Mouse (Mus musculus): ENCODE results near the gene Fbxo24. TPM values are rescaled to one million over a fixed set of nuclear protein-coding genes. Genes with fewer than 3 reads are reported as not detected.

Gene Fbxo24
- polyA plus RNA-seq, 1 experiment from 2014 or later: 0.14 TPM

Other genes starting within 250 kb of the Fbxo24 start
- 1.1 and 1.5 TPM in 2 replicates for gene Zan, start 151.9 kb downstream of the Fbxo24 start, polyA plus RNA-seq (2014; fragmentation: Nextera tagmentation; extraction: Ambion mirVana)
- gene Pop7, start 126.5 kb downstream of the Fbxo24 start, polyA plus RNA-seq (2014; fragmentation: Nextera tagmentation; extraction: Ambion mirVana): 51.7 and 56.2 TPM in 2 replicates
- 16.0 and 16.3 TPM in 2 replicates for gene Gigyf1, start 110.5 kb downstream of the Fbxo24 start, polyA plus RNA-seq (2014; fragmentation: Nextera tagmentation; extraction: Ambion mirVana)
- gene Epo, start 95.8 kb downstream of the Fbxo24 start, polyA plus RNA-seq (2014; fragmentation: Nextera tagmentation; extraction: Ambion mirVana): 0.38 TPM in 1 of 2 replicates, not detected in the other
- gene Gnb2, start 95.5 kb downstream of the Fbxo24 start, polyA plus RNA-seq (2014; fragmentation: Nextera tagmentation; extraction: Ambion mirVana): 404 and 443 TPM in 2 replicates
- 6.7 and 7.3 TPM in 2 replicates for gene Actl6b, start 75.5 kb downstream of the Fbxo24 start, polyA plus RNA-seq (2014; fragmentation: Nextera tagmentation; extraction: Ambion mirVana)
- 0.43 and 0.46 TPM in 2 replicates for gene Tfr2, start 59.2 kb downstream of the Fbxo24 start, polyA plus RNA-seq (2014; fragmentation: Nextera tagmentation; extraction: Ambion mirVana)
- 32.3 and 34.2 TPM in 2 replicates for gene Mospd3, start 27.9 kb downstream of the Fbxo24 start, polyA plus RNA-seq (2014; fragmentation: Nextera tagmentation; extraction: Ambion mirVana)
- gene Pcolce, start 15.2 kb downstream of the Fbxo24 start, polyA plus RNA-seq (2014; fragmentation: Nextera tagmentation; extraction: Ambion mirVana): 143 and 145 TPM in 2 replicates
- 37.1 and 39.2 TPM in 2 replicates for gene Lrch4, start 119 bp upstream of the Fbxo24 start, polyA plus RNA-seq (2014; fragmentation: Nextera tagmentation; extraction: Ambion mirVana)
- gene Gm20605, start 173 bp upstream of the Fbxo24 start, polyA plus RNA-seq (2014; fragmentation: Nextera tagmentation; extraction: Ambion mirVana): 8.1 and 10.7 TPM in 2 replicates
- 9.8 and 9.9 TPM in 2 replicates for gene Sap25, start 12.3 kb upstream of the Fbxo24 start, polyA plus RNA-seq (2014; fragmentation: Nextera tagmentation; extraction: Ambion mirVana)
- gene Irs3, start 16.7 kb upstream of the Fbxo24 start, polyA plus RNA-seq (2014; fragmentation: Nextera tagmentation; extraction: Ambion mirVana): 0.17 TPM in 1 of 2 replicates, not detected in the other
- gene Agfg2, start 55.7 kb upstream of the Fbxo24 start, polyA plus RNA-seq (2014; fragmentation: Nextera tagmentation; extraction: Ambion mirVana): 12.9 and 13.2 TPM in 2 replicates
- gene Nyap1, start 112.6 kb upstream of the Fbxo24 start, polyA plus RNA-seq (2014; fragmentation: Nextera tagmentation; extraction: Ambion mirVana): 1.0 and 1.4 TPM in 2 replicates
- 118 and 132 TPM in 2 replicates for gene Tsc22d4, start 116.7 kb upstream of the Fbxo24 start, polyA plus RNA-seq (2014; fragmentation: Nextera tagmentation; extraction: Ambion mirVana)
- 32.7 and 38.1 TPM in 2 replicates for gene Ppp1r35, start 149.8 kb upstream of the Fbxo24 start, polyA plus RNA-seq (2014; fragmentation: Nextera tagmentation; extraction: Ambion mirVana)
- gene Mepce, start 158.7 kb upstream of the Fbxo24 start, polyA plus RNA-seq (2014; fragmentation: Nextera tagmentation; extraction: Ambion mirVana): 13.6 and 17.6 TPM in 2 replicates
- 22.3 and 23.3 TPM in 2 replicates for gene Zcwpw1, start 158.8 kb upstream of the Fbxo24 start, polyA plus RNA-seq (2014; fragmentation: Nextera tagmentation; extraction: Ambion mirVana)
- 1.4 and 1.9 TPM in 2 replicates for gene Pilra, start 207.3 kb upstream of the Fbxo24 start, polyA plus RNA-seq (2014; fragmentation: Nextera tagmentation; extraction: Ambion mirVana)
- 0.59 and 0.67 TPM in 2 replicates for gene Pilrb1, start 229.1 kb upstream of the Fbxo24 start, polyA plus RNA-seq (2014; fragmentation: Nextera tagmentation; extraction: Ambion mirVana)
- 0.70 and 1.1 TPM in 2 replicates for gene Pilrb2, start 242.8 kb upstream of the Fbxo24 start, polyA plus RNA-seq (2014; fragmentation: Nextera tagmentation; extraction: Ambion mirVana)